Mouse (Mus musculus) ovary, postnatal 14 days (tissue): Measurements from ENCODE around the gene Lhpp.

ENCODE experiments used
- DNase-seq: peaks from one replicate; pipeline ENCODE4 v3.0.0; 2022; ENCODE audit warnings: low spot score

Lhpp gene

DNA sequence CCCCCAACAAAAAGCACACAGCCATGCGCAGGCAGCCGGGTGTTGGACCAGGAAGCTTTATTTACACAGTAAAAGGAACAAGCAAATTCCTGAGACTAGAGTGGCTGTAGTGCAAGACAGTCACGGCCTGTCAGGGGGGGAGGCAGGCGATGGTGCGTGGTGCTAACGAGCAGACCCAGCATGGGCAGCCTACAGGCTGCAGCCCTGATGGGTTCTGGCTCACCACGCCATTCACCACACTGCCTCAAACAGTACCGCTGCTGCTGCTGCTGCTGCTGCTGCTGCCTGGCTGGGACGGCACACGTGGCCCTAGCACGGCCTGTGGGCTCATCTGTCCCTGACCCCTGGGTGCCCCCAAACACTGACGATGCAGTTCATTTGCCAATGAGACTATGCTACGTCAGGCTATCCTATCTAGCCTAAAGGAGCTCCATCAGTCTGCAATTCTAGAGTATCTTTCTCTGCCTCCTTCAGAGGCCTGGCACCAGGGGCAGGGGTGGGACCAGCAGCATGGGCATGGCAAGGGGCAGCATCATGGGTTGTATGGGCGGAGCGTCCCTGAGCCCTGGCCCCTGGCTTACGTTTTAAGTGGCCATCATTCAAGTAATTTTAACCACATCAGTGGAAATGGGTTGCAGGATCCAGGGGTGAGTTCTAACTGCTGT lies 101.7 kb downstream of the Lhpp start:
- no peak for DNase-seq

GRCm38 (mm10) chr7:132712956-132713355 lies 102.5 kb downstream of the Lhpp start:
- DNase-seq, result no peak

GRCm38 (mm10) chr7:132713483-132714126 lies 103.2 kb downstream of the Lhpp start:
- DNase-seq, result no peak

GRCm38 (mm10) chr7:132714236-132714923 lies 103.9 kb downstream of the Lhpp start:
- no peak for DNase-seq

- no peak for DNase-seq
Measured at GRCm38 (mm10) chr7:132715259-132715658, 104.8 kb downstream of the Lhpp start.

DNA sequence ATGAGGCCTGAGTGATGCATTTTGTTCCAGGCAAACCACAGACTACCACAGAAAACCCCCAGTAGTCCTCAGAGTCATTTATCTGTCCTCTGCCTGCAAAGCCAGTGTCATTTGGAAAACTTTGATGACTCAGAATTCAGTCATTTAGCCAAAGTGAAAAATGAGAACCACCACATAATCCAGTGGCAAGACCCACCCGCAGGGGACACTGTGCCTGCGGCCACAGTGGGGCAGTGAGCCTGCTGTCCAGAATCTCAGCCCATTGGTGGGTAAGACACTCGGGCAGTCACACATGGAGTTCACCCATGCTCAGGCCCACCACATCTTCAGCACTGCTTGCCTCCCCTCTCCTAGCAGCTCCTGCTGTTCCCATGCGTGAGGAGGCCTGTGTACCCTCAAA lies 109.1 kb downstream of the Lhpp start:
- no peak for DNase-seq

GRCm38 (mm10) chr7:132720562-132720961 lies 110.1 kb downstream of the Lhpp start:
- no peak for DNase-seq

DNA sequence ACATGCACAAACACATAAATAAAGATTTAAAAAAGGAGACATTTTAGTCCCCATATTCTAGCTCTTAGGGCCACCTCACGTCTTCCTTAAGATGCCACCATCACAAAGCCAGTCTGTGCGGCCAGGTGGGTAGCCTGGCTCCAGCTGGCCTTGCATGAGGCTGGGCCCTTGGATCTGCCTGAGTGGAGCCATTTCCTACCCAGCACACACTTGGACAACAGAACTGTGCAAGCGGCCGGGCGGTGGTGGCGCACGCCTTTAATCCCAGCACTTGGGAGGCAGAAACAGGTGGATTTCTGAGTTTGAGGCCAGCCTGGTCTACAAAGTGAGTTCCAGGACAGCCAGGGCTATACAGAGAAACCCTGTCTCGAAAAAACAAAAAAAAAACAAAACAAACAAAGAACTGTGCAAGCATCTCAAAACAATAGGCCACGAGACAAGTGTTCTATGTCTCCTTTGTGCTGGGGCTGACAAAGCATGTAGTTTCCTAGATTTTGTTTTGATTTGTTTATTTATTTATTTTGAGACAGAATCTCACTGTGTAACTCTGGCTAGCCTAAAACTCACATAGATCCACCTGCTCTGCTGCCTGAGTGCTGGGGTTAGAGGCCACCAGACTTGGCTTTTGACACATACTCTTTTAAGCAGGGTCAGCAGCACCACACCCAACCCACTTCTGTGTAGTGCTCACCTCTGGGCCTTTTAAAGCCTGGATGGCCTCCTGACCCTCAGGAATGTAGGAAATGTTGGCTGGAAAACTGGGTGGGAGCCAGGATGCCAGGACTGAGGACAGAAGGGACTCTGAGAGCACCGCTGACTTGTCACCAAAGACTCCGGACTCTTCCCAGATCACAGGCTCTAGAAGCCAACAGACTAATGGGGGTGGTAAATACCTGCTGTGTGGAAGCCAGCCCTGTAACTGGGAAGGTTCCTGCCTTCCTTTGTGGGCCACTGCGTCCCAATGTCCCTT lies 112.2 kb downstream of the Lhpp start:
- DNase-seq, result no peak

DNA sequence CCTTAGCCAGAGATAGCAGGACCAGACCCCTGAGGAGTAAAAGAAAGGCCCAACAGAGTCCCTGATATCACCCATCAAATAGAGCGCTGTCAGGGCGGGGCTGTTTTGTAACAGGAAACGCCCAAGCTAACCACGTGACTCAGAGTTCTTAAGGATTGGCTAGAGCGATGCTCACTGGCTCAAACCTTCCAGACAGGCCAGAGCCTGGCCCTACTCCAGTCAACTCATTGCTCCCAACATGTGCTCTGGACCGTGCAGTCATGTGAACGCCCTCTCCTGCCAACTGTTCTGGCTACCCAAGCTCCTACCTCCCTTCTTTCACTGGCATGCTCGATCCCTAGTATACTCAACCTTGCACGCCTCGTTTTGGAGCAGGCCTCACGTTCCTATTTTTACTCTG lies 113.5 kb downstream of the Lhpp start:
- DNase-seq, result no peak

DNA sequence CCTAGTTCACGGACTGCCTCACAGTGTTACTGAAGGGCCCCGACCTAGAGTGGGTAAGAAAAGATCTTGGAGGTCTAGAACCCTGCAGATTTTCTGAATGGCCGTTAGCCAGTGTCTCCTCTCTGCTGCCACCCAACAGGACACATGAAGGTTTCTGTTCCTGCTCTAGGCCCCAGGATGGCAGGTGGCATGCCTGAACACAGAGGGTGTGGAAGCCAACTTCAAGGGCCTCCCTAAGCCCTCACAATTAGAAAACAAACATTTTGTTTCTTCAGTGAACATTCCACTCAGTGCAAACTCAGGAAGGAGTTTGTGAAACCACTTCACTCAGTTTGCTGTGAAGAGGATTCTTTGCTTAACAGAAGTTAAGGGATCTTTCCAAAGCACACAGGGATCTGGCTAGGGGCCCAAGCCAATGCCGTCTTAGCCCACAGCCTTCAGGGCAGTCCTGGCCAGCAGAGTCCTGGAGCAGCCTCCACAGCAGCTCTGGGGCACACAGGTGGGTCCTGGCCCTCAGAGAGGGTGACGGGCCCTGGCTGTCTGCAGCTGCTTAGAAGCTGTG lies 114.1 kb downstream of the Lhpp start:
- no peak for DNase-seq

DNA sequence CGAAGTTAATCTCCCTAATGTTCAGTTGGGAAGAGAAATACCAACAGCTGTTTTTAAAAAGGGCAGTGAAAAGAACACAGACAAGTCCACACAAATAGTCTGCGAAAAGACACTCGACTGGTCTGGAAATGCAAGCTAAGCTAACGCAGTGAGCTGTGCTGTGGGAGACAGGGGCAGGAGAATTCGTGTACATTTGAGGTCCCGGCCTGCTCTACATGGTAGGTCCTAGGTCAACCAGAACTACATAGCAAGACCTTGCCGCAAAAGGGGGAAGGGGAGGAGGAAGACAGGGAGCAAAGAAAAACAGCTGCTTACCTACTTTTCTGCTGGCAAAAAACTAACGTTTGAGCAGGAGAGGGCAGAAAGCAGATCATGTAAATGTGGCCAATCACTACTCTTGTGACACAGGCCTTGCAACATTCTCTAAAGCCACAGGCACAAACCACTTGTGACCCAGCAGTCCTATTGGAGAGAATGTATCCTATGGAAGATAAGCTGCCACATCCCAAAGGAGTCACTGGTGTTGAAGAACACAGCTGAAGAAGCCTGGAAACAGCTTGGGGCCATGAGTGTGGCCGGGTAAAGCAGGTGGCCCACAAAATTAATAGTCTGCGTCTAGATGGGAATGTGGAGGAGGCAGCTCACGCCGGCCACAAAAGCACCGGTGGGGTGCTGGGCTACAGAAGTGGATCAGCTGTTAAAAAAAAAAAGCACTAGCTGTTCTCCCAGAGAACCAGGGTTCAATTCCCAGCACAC lies 115.8 kb downstream of the Lhpp start:
- DNase-seq, result no peak

- no peak for DNase-seq
Measured at GRCm38 (mm10) chr7:132729093-132729831, 118.8 kb downstream of the Lhpp start.

GRCm38 (mm10) chr7:132730510-132730909 lies 120.1 kb downstream of the Lhpp start:
- no peak for DNase-seq

- DNase-seq, result no peak
Measured at GRCm38 (mm10) chr7:132731558-132731957, 121.1 kb downstream of the Lhpp start.

GRCm38 (mm10) chr7:132732136-132732789 lies 121.8 kb downstream of the Lhpp start:
- DNase-seq, result no peak

GRCm38 (mm10) chr7:132733521-132733920 lies 123.1 kb downstream of the Lhpp start:
- DNase-seq, result no peak

DNA sequence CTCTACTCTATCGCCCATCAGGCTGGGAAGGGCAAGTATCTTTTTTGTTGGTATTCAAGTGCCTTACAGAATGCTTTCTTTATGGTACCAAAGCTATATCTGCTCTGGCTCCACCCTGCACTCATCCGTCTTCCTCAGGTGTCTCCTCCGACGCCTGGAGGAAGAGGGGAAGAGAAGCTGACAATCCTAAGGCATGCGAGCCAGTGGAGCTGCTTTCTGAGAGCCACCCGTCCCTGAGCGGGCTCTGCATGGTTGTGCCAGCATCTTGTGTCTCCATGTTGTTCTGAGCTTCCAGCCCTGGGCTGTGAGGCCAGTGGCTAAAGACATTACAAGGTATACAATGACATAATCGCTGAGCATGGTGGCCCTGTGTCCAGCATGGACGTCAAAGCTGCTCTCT lies 123.8 kb downstream of the Lhpp start:
- DNase-seq, result no peak

DNA sequence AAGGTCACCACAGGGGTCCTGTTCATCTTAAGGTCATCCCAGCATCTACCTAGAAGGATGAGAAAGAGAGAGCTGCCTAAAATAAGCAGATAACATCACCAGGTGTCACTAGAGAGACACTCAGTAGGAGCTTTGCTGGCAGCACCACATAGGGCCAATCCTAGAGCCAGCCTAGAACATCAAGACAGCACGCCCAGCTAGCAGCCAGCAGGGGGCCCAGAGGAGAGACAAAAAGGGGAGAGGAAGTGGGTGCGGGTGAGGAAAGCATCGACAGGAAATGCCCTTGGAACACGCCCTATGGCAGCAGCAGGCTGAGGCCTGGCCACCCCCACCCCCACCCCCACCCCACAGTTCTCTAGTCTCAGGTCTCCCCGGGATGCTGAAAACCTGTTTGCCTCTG lies 124.7 kb downstream of the Lhpp start:
- no peak for DNase-seq

GRCm38 (mm10) chr7:132736099-132736862 lies 125.8 kb downstream of the Lhpp start:
- DNase-seq, result no peak
